Mouse (Mus musculus) kidney, postnatal 0 days (tissue): Measurements from ENCODE around the gene Nags. TPM values are rescaled to one million over a fixed set of nuclear protein-coding genes. Genes with fewer than 3 reads are reported as not detected.

ENCODE experiments used
- ATAC-seq: fragments of 200-750 bp; cut with Nextera tagmentation; replicated peaks from 2 replicates; pipeline ENCODE4 v1.8.0; 2017; ENCODE audit warnings: low read depth, moderate number of reproducible peaks, moderate TSS enrichment, moderate library complexity; ENCODE audit not compliant: low FRiP score
- DNase-seq: peaks from one replicate; pipeline ENCODE4 v3.0.0-alpha.2; 2016; ENCODE audit warnings: low spot score
- H3K27ac ChIP-seq: fragments of 300-500 bp; sonication (generic); 2 replicates; pipeline ENCODE4 v1.5.1; 2014; ENCODE audit warnings: mild to moderate bottlenecking
- H3K27me3 ChIP-seq: fragments of 300-500 bp; sonication (generic); 2 replicates; pipeline ENCODE4 v1.6.1; 2014; ENCODE audit warnings: low read length, mixed read lengths; ENCODE audit not compliant: insufficient read depth
- H3K36me3 ChIP-seq: fragments of 300-500 bp; sonication (generic); 2 replicates; pipeline ENCODE4 v1.6.1; 2014; ENCODE audit warnings: low read length, mixed read lengths; ENCODE audit not compliant: insufficient read depth
- H3K4me1 ChIP-seq: fragments of 300-500 bp; sonication (generic); replicated peaks from 2 replicates; pipeline ENCODE4 v1.6.1; 2014; ENCODE audit warnings: antibody characterized with exemption, low read length, mixed read lengths; ENCODE audit not compliant: insufficient read depth
- H3K4me2 ChIP-seq: fragments of 300-500 bp; sonication (generic); 2 replicates; pipeline ENCODE4 v1.6.1; 2014; ENCODE audit warnings: mild to moderate bottlenecking, low read length, moderate library complexity, mixed read lengths
- H3K4me3 ChIP-seq: fragments of 300-500 bp; sonication (generic); replicated peaks from 2 replicates; pipeline ENCODE4 v1.5.1; 2014; ENCODE audit warnings: low read depth, low read length
- H3K9ac ChIP-seq: fragments of 300-500 bp; sonication (generic); 2 replicates; pipeline ENCODE4 v1.6.1; 2014; ENCODE audit warnings: low read depth, low read length
- H3K9me3 ChIP-seq: fragments of 300-500 bp; sonication (generic); replicated peaks from 2 replicates; pipeline ENCODE4 v1.6.1; 2016; ENCODE audit warnings: low read length, inconsistent platforms, mixed read lengths
- CTCF ChIP-seq: IDR thresholded peaks from 2 replicates; pipeline ENCODE4 v1.5.1; 2016; ENCODE audit warnings: antibody characterized with exemption, low read depth, mild to moderate bottlenecking, moderate library complexity
- WGBS: fragments of 180-500 bp; shearing (Covaris S2); extraction: QIAGEN DNeasy Blood & Tissue Kit; methylation state at CpG from one replicate; pipeline ENCODE4 v1.1.7; 2014; 5-methylcytosine and 5-hydroxymethylcytosine counted together
- polyA plus RNA-seq: library from polyadenylated mRNA; unstranded; fragments of >200 nt; fragmentation: Nextera tagmentation; extraction: Ambion mirVana; gene quantifications from 2 replicates; pipeline ENCODE4 v1.2.1, GENCODE M21; 2015

Gene Nags
- polyA plus RNA-seq, 1 experiment from 2014 or later = not detected

- H3K9me3 ChIP-seq = no peaks in the 10 kb centered on the region
- 45% methylated on average over 3 of the region's 3 CpGs for WGBS
- H3K4me3 ChIP-seq = peak overlapping the region; percentile 87
- H3K27me3 ChIP-seq = no peaks in the 10 kb centered on the region
- peak overlapping the region; percentile 93 for H3K27ac ChIP-seq
- ATAC-seq (no peak), DNase-seq (no peak)
- H3K4me1 ChIP-seq = peaks cover 12% of the 10 kb centered on the region; the same call in 1 of the 2 replicates
- peak overlapping the region; percentile 89; the same call in 1 of the 2 replicates for H3K9ac ChIP-seq
- peak overlapping the region; percentile 82 for H3K4me2 ChIP-seq
- no peaks in the 10 kb centered on the region for H3K36me3 ChIP-seq
- TF ChIP-seq CTCF = no peak
Measured at GRCm38 (mm10) chr11:102185677-102186076, 40.4 kb downstream of the Nags start.

- DNase-seq = no peak
- no peak for TF ChIP-seq CTCF
- Histone ChIP-seq H3K9ac (no peak overlapping the region), H3K27me3 (no peaks in the 10 kb centered on the region), H3K4me3 (no peak overlapping the region), H3K9me3 (no peaks in the 10 kb centered on the region), H3K4me2 (no peak overlapping the region), H3K4me1 (peaks cover 16% of the 10 kb centered on the region; the same call in 1 of the 2 replicates), H3K36me3 (no peaks in the 10 kb centered on the region), H3K27ac (no peak overlapping the region)
- ATAC-seq = no peak
- 71% methylated on average over 1 of the region's 1 CpGs for WGBS
Measured at GRCm38 (mm10) chr11:102186235-102186634, 40.9 kb downstream of the Nags start.

- H3K27ac ChIP-seq = peak overlapping the region; percentile 42; the same call in 1 of the 2 replicates
- ATAC-seq (no peak), DNase-seq (no peak)
- no peaks in the 10 kb centered on the region for H3K27me3 ChIP-seq
- no peak for TF ChIP-seq CTCF
- peaks cover 6% of the 10 kb centered on the region; the same call in 1 of the 2 replicates for H3K36me3 ChIP-seq
- 66% methylated on average over 6 of the region's 6 CpGs for WGBS
- H3K9me3 ChIP-seq = no peaks in the 10 kb centered on the region
- H3K4me3 ChIP-seq = peak overlapping the region; percentile 61
- H3K4me1 ChIP-seq = peaks cover 16% of the 10 kb centered on the region; the same call in 1 of the 2 replicates
- H3K9ac ChIP-seq = no peak overlapping the region
- H3K4me2 ChIP-seq = peak overlapping the region; percentile 86
Measured at GRCm38 (mm10) chr11:102188980-102189379, 43.7 kb downstream of the Nags start.

- no peak for TF ChIP-seq CTCF
- peak; percentile 85 for ATAC-seq
- Histone ChIP-seq H3K27ac (peak within 1 kb of the TSS; percentile 75), H3K36me3 (peaks cover 6% of the 10 kb centered on the region; the same call in 1 of the 2 replicates), H3K27me3 (no peaks in the 10 kb centered on the region), H3K9me3 (no peaks in the 10 kb centered on the region), H3K9ac (peak within 1 kb of the TSS; percentile 69), H3K4me2 (peak within 1 kb of the TSS; percentile 86), H3K4me1 (peaks cover 16% of the 10 kb centered on the region; the same call in 1 of the 2 replicates), H3K4me3 (peak within 1 kb of the TSS; percentile 61)
- WGBS = 1% methylated on average over 50 of the region's 50 CpGs
- DNase-seq = peak; percentile 95
Measured at GRCm38 (mm10) chr11:102189461-102190436, 44.4 kb downstream of the Nags start, which contains the start of gene G6pc3. Gene G6pc3, plus strand, starts transcription at chr11:102189620.

GRCm38 (mm10) chr11:102190848-102191247, 45.5 kb downstream of the Nags start:
- H3K4me3 ChIP-seq = no peak overlapping the region
- H3K4me2 ChIP-seq = peak overlapping the region; percentile 86
- H3K9me3 ChIP-seq = no peaks in the 10 kb centered on the region
- H3K36me3 ChIP-seq = peaks cover 15% of the 10 kb centered on the region
- H3K27ac ChIP-seq = no peak overlapping the region
- 46% methylated on average over 4 of the region's 4 CpGs for WGBS
- no peak for ATAC-seq
- DNase-seq = no peak
- H3K27me3 ChIP-seq = no peaks in the 10 kb centered on the region
- H3K4me1 ChIP-seq = peaks cover 15% of the 10 kb centered on the region; the same call in 1 of the 2 replicates
- peak overlapping the region; percentile 69; the same call in 1 of the 2 replicates for H3K9ac ChIP-seq
- no peak for TF ChIP-seq CTCF

- Histone ChIP-seq H3K4me1 (peaks cover 12% of the 10 kb centered on the region; the same call in 1 of the 2 replicates), H3K36me3 (peaks cover 36% of the 10 kb centered on the region), H3K9me3 (no peaks in the 10 kb centered on the region)
Measured at GRCm38 (mm10) chr11:102193657-102194440, 48.5 kb downstream of the Nags start.

More at GRCm38 (mm10) chr11:102193657-102194440, 48.5 kb downstream of the Nags start:
- 74% methylated on average over 9 of the region's 9 CpGs for WGBS
- H3K4me2 ChIP-seq = no peak overlapping the region
- ATAC-seq = no peak
- no peak for DNase-seq
- no peak for TF ChIP-seq CTCF
- no peak overlapping the region for H3K4me3 ChIP-seq
- no peak overlapping the region for H3K9ac ChIP-seq
- H3K27me3 ChIP-seq = no peaks in the 10 kb centered on the region
- no peak overlapping the region for H3K27ac ChIP-seq
